Mouse (Mus musculus): ENCODE results near the gene Pdzd11. TPM values are rescaled to one million over a fixed set of nuclear protein-coding genes. Genes with fewer than 3 reads are reported as not detected.

The Pdzd11 gene
- polyA plus RNA-seq, 1 experiment: 36.6 TPM

DNA sequence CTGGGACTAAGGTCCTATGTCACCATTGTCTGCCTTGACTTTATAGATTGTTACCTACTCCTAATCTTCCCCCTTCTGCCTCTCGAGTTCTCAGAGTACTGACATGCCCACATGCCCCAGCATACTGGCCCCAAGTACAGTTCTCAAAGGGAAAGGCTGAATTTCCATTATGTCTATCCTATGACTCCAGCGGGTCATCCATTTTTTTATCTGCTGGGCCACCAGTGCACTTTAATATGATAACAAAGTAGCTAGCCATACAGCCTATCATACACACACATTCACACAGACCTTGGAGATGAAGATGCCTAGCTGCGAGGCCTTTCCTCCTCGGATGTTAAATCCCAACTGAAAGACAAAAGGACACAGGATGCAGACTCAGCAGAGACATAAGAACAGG is 2.1 kb downstream of the Pdzd11 start:
- WGBS: 92% methylated on average over 4 of the region's 4 CpGs
- H3K27ac ChIP-seq (ENCODE audit: insufficient read depth, low read depth, low read length): no peak overlapping the region
- H3K36me3 ChIP-seq (ENCODE audit: control insufficient read depth, insufficient read depth, low read length): no peaks in the 10 kb centered on the region
- H3K4me1 ChIP-seq (ENCODE audit: control insufficient read depth, insufficient read depth, low read length): no peaks in the 10 kb centered on the region; the same call in 1 of the 2 replicates
- no peaks in the 10 kb centered on the region for H3K27me3 ChIP-seq (replicated peaks; ENCODE audit: control insufficient read depth, insufficient read depth, low read length)
- TF ChIP-seq POLR2A (IDR thresholded peaks at IDR 0.05; ENCODE audit: low read depth, low read length) (no peak), CTCF (conservative IDR thresholded peaks at IDR 0.05; ENCODE audit: insufficient read depth, insufficient read length, low read depth, low read length) (no peak)
- no peak overlapping the region for H3K4me3 ChIP-seq (ENCODE audit: insufficient read depth, low read depth, low read length)
- no peak for DNase-seq

DNA sequence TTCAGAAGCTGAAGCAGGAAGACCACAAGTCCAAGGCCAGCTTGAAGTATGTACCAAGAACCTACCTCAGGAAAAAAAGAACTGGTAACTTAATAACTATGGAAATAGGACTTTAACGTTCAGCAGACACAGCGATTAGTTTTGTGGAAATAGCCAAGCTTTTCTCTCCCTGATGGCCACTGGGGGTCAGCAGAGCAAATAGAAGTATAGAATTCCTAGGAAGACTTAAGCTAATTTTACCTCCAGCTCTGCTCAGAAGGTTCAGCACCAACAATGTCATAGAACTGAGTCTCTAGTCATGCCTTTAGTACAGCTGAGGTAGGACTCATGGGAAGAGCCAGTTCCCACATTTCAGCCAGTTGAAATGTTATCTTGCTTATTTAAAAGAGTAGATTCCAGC is 5.0 kb downstream of the Pdzd11 start:
- Histone ChIP-seq H3K4me3 (ENCODE audit: insufficient read depth, low read depth, low read length) (no peak overlapping the region), H3K36me3 (ENCODE audit: control insufficient read depth, insufficient read depth, low read length) (no peaks in the 10 kb centered on the region), H3K27ac (ENCODE audit: insufficient read depth, low read depth, low read length) (no peak overlapping the region), H3K27me3 (replicated peaks; ENCODE audit: control insufficient read depth, insufficient read depth, low read length) (no peaks in the 10 kb centered on the region), H3K4me1 (ENCODE audit: control insufficient read depth, insufficient read depth, low read length) (no peaks in the 10 kb centered on the region; the same call in 1 of the 2 replicates)
- TF ChIP-seq CTCF (conservative IDR thresholded peaks at IDR 0.05; ENCODE audit: insufficient read depth, insufficient read length, low read depth, low read length) (no peak), POLR2A (IDR thresholded peaks at IDR 0.05; ENCODE audit: low read depth, low read length) (no peak)
- peak; percentile 28 for DNase-seq
- 25% methylated on average over 2 of the region's 2 CpGs for WGBS

DNA sequence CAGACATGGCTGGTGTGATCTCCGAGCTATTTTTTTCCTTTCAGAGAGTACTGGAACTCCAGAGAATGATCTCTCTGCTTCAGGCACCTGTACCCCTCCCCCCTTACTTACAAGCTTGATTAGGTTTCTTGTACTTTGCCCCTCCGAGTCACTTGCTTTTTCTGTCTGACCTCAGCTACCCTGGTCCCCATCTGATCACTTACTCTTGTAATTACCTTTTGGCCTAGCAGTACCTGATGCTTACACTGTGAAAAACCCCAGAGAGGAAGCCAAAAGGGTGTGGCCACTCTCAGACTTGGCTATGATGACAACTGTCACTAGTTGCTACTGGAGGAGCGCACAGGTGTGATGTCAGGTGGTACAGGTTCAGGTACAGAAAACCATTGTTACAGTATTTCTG is 7.9 kb downstream of the Pdzd11 start:
- Histone ChIP-seq H3K27me3 (replicated peaks; ENCODE audit: control insufficient read depth, insufficient read depth, low read length) (no peaks in the 10 kb centered on the region), H3K4me3 (ENCODE audit: insufficient read depth, low read depth, low read length) (no peak overlapping the region), H3K27ac (ENCODE audit: insufficient read depth, low read depth, low read length) (no peak overlapping the region), H3K36me3 (ENCODE audit: control insufficient read depth, insufficient read depth, low read length) (no peaks in the 10 kb centered on the region), H3K4me1 (ENCODE audit: control insufficient read depth, insufficient read depth, low read length) (no peaks in the 10 kb centered on the region)
- peak; percentile 48 for DNase-seq
- TF ChIP-seq CTCF (conservative IDR thresholded peaks at IDR 0.05; ENCODE audit: insufficient read depth, insufficient read length, low read depth, low read length) (no peak), POLR2A (IDR thresholded peaks at IDR 0.05; ENCODE audit: low read depth, low read length) (no peak)
- WGBS: 32% methylated on average over 3 of the region's 3 CpGs

DNA sequence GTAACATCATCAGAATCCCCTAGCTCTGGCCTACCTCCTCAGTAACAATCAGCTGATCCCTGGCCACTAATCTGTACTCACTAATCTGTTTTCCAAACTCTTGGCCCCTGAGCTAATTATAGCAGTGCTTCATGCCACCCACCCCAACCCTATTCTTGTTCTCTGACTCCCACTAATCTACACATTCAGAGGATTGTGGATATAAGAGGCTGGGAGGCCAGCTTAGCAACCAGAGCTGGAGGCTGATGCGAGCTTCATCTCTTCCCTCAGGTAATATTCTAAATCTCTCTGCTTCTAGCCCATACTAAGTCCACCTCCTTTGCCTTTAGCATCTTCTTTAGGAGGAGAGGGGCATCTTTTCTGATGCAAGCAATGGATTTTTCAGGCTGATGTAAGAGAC is 21.1 kb downstream of the Pdzd11 start, which contains the start of gene Arr3:
Gene Arr3, plus strand, starts transcription at position 184 of the 400 bp plus-strand sequence.
- H3K4me1 ChIP-seq (ENCODE audit: control insufficient read depth, insufficient read depth, low read length): no peaks in the 10 kb centered on the region
- no peaks in the 10 kb centered on the region for H3K27me3 ChIP-seq (replicated peaks; ENCODE audit: control insufficient read depth, insufficient read depth, low read length)
- no peaks in the 10 kb centered on the region for H3K36me3 ChIP-seq (ENCODE audit: control insufficient read depth, insufficient read depth, low read length)
- WGBS: 100% methylated on average over 1 of the region's 1 CpGs
- no peak for DNase-seq
- TF ChIP-seq CTCF (conservative IDR thresholded peaks at IDR 0.05; ENCODE audit: insufficient read depth, insufficient read length, low read depth, low read length): no peak
- no peak for TF ChIP-seq POLR2A (IDR thresholded peaks at IDR 0.05; ENCODE audit: low read depth, low read length)
- H3K27ac ChIP-seq (ENCODE audit: insufficient read depth, low read depth, low read length): no peak within 1 kb of the TSS
- no peak within 1 kb of the TSS for H3K4me3 ChIP-seq (ENCODE audit: insufficient read depth, low read depth, low read length)

DNA sequence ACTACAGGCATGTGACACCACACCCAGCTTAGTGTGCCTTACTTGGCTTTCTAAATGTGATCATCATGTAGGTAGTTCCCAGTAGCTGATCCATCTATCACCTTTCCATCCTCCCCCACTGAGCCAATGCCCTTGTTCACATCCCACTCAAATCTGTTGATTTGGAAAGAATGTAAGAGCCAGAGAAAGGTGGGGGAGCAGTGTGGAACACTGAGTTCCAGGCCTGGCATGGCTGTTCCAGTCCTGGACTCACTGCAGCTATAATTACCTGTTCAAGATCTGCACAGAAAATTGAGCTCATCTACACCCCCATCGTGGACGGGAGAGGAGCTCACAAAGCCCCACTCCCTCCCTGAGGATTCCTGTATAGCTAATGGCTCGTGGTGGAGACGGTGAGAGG is 26.6 kb downstream of the Pdzd11 start:
- Histone ChIP-seq H3K27ac (ENCODE audit: insufficient read depth, low read depth, low read length) (no peak overlapping the region), H3K4me3 (ENCODE audit: insufficient read depth, low read depth, low read length) (no peak overlapping the region), H3K27me3 (replicated peaks; ENCODE audit: control insufficient read depth, insufficient read depth, low read length) (no peaks in the 10 kb centered on the region), H3K36me3 (ENCODE audit: control insufficient read depth, insufficient read depth, low read length) (no peaks in the 10 kb centered on the region), H3K4me1 (ENCODE audit: control insufficient read depth, insufficient read depth, low read length) (no peaks in the 10 kb centered on the region)
- DNase-seq: no peak
- TF ChIP-seq POLR2A (IDR thresholded peaks at IDR 0.05; ENCODE audit: low read depth, low read length): no peak
- no peak for TF ChIP-seq CTCF (conservative IDR thresholded peaks at IDR 0.05; ENCODE audit: insufficient read depth, insufficient read length, low read depth, low read length)
- 64% methylated on average over 4 of the region's 4 CpGs for WGBS

DNA sequence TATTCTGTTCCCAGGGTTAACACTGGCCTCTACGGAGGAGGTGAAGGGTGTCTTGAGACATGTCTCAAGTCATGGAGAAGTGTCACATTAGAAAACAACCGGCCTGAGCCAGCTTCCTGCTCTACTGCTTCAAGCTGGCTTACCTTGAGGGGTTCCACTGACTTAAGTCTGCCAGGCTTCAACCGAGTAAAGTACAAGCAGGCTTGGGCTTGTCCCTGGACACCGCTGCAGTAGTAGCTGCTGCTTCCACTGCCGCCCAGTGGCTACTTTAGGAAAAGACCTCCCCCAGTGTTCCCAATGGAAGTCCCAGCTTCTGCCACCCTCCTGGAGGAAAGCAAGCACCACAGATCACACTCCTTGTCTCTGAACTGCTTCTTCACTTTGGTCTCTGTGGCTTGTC is 28.9 kb downstream of the Pdzd11 start:
- Histone ChIP-seq H3K27ac (ENCODE audit: insufficient read depth, low read depth, low read length) (no peak overlapping the region), H3K4me3 (ENCODE audit: insufficient read depth, low read depth, low read length) (no peak overlapping the region), H3K27me3 (replicated peaks; ENCODE audit: control insufficient read depth, insufficient read depth, low read length) (no peaks in the 10 kb centered on the region), H3K4me1 (ENCODE audit: control insufficient read depth, insufficient read depth, low read length) (no peaks in the 10 kb centered on the region), H3K36me3 (ENCODE audit: control insufficient read depth, insufficient read depth, low read length) (no peaks in the 10 kb centered on the region)
- WGBS: 20% methylated on average over 5 of the region's 5 CpGs
- TF ChIP-seq POLR2A (IDR thresholded peaks at IDR 0.05; ENCODE audit: low read depth, low read length): no peak
- TF ChIP-seq CTCF (conservative IDR thresholded peaks at IDR 0.05; ENCODE audit: insufficient read depth, insufficient read length, low read depth, low read length): peak; percentile 71
- peak; percentile 59 for DNase-seq

DNA sequence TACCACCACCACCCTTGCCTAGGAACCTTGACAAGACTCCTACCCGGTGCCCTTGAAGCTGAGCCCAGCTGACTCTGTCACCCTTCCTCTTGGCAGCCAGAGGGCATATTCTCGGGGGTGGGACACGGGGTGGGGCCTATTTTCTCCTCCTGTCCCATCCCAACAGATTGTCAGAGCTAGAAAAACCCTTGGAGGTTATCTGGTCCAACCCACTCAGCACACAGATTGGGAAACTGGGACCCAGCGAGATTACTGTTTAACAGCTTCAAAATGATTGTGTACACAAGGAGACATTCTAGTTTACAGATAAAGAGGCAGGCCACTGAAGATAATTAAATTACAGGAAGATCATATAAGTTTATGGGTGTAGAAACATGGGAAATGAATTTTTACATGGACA is 31.6 kb downstream of the Pdzd11 start, which contains the start of gene P2ry4:
Gene P2ry4, minus strand, starts transcription at position 79 of the 400 bp plus-strand sequence.
- DNase-seq: no peak
- 68% methylated on average over 4 of the region's 4 CpGs for WGBS
- H3K27me3 ChIP-seq (replicated peaks; ENCODE audit: control insufficient read depth, insufficient read depth, low read length): no peaks in the 10 kb centered on the region
- H3K4me3 ChIP-seq (ENCODE audit: insufficient read depth, low read depth, low read length): no peak within 1 kb of the TSS
- no peaks in the 10 kb centered on the region for H3K4me1 ChIP-seq (ENCODE audit: control insufficient read depth, insufficient read depth, low read length)
- H3K36me3 ChIP-seq (ENCODE audit: control insufficient read depth, insufficient read depth, low read length): no peaks in the 10 kb centered on the region
- H3K27ac ChIP-seq (ENCODE audit: insufficient read depth, low read depth, low read length): no peak within 1 kb of the TSS
- TF ChIP-seq CTCF (conservative IDR thresholded peaks at IDR 0.05; ENCODE audit: insufficient read depth, insufficient read length, low read depth, low read length) (no peak), POLR2A (IDR thresholded peaks at IDR 0.05; ENCODE audit: low read depth, low read length) (no peak)

Other genes with a start within 250 kb of the Pdzd11 start
- not detected in 2 replicates for gene Otud6a, start 197.6 kb downstream of the Pdzd11 start, polyA plus RNA-seq (2012; rRNA removed)
- 0.54 and 0.70 TPM in 2 replicates for gene Awat2, start 183.9 kb downstream of the Pdzd11 start, polyA plus RNA-seq (2012; rRNA removed)
- 38.4 and 47.9 TPM in 2 replicates for gene Igbp1, start 132.3 kb downstream of the Pdzd11 start, polyA plus RNA-seq (2012; rRNA removed)
- gene Dgat2l6, start 101.7 kb downstream of the Pdzd11 start, polyA plus RNA-seq (2012; rRNA removed): not detected in 2 replicates
- gene Awat1, start 54.3 kb downstream of the Pdzd11 start, polyA plus RNA-seq (2012; rRNA removed): not detected in 2 replicates
- not detected in 2 replicates for gene P2ry4, start 31.7 kb downstream of the Pdzd11 start, polyA plus RNA-seq (2012; rRNA removed)
- not detected in 2 replicates for gene Arr3, start 21.1 kb downstream of the Pdzd11 start, polyA plus RNA-seq (2012; rRNA removed)
- 0.10 and 0.11 TPM in 2 replicates for gene Kif4, start 831 bp downstream of the Pdzd11 start, polyA plus RNA-seq (2012; rRNA removed)
- 1.1 and 1.3 TPM in 2 replicates for gene Gdpd2, start 103.3 kb upstream of the Pdzd11 start, polyA plus RNA-seq (2012; rRNA removed)
- 12.2 and 13.9 TPM in 2 replicates for gene Dlg3, start 141.2 kb upstream of the Pdzd11 start, polyA plus RNA-seq (2012; rRNA removed)